Mouse (Mus musculus): ENCODE data around the gene Ddx20. TPM values are rescaled to one million over a fixed set of nuclear protein-coding genes. Genes with fewer than 3 reads are reported as not detected.

The Ddx20 gene
- polyA plus RNA-seq, 1 experiment from 2014 or later = 15.0 TPM

DNA sequence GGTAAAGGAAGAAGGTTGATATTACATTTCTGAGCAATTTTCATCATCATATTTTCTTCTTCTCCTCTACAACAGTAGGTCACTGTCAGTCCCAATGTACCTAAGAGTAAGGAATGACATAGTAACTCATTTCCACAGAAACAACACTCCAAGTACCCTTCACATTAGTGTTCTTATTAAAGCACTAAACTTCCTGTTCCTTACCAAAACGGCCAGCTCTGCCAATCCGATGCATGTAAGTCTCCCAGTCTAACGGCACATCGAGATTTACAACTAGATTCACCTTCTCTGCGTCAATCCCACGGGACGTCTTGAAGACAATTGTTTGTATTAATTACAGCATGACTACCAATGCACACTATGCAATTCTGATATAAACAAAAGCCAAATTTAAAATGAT lies 7.0 kb downstream of the Ddx20 start:
- WGBS = 89% methylated on average over 7 of the region's 7 CpGs
- H3K9ac ChIP-seq (replicated peaks; ENCODE audit: low read depth) = no peak overlapping the region

GRCm38 (mm10) chr3:105675932-105676331 lies 11.4 kb downstream of the Ddx20 start:
- H3K9ac ChIP-seq (replicated peaks; ENCODE audit: low read depth) = no peak overlapping the region
- TF ChIP-seq CTCF (IDR thresholded peaks at IDR 0.05) (no peak), EP300 (IDR thresholded peaks at IDR 0.05) (no peak)
- DNase-seq (ENCODE audit: low spot score) = peak; percentile 22

More for the DNA sequence above, 7.0 kb downstream of the Ddx20 start:
- ATAC-seq = no peak
- Histone ChIP-seq H3K9me3 (ENCODE audit: low read length) (no peaks in the 10 kb centered on the region), H3K4me1 (ENCODE audit: insufficient read depth, low read depth, low read length) (no peaks in the 10 kb centered on the region), H3K27me3 (replicated peaks; ENCODE audit: insufficient read depth, low read length) (no peaks in the 10 kb centered on the region), H3K4me2 (replicated peaks; ENCODE audit: low read depth, low read length) (no peak overlapping the region), H3K4me3 (ENCODE audit: low read depth, low read length) (no peak overlapping the region), H3K27ac (ENCODE audit: low read length) (no peak overlapping the region), H3K36me3 (ENCODE audit: insufficient read depth, low read length) (peaks cover 30% of the 10 kb centered on the region)
- no peak for DNase-seq (ENCODE audit: low spot score)
- no peak for TF ChIP-seq EP300 (IDR thresholded peaks at IDR 0.05)

GRCm38 (mm10) chr3:105674595-105675218 lies 12.7 kb downstream of the Ddx20 start:
- 15% methylated on average over 7 of the region's 7 CpGs for WGBS
- H3K4me2 ChIP-seq (replicated peaks; ENCODE audit: low read depth, low read length) = no peak overlapping the region
- H3K9ac ChIP-seq (replicated peaks; ENCODE audit: low read depth) = no peak overlapping the region
- TF ChIP-seq EP300 (IDR thresholded peaks at IDR 0.05) (no peak), CTCF (IDR thresholded peaks at IDR 0.05) (peak; percentile 94)
- peaks cover 15% of the 10 kb centered on the region for H3K36me3 ChIP-seq (ENCODE audit: insufficient read depth, low read length)
- no peak overlapping the region for H3K4me3 ChIP-seq (ENCODE audit: low read depth, low read length)
- H3K4me1 ChIP-seq (ENCODE audit: insufficient read depth, low read depth, low read length) = no peaks in the 10 kb centered on the region
- DNase-seq (ENCODE audit: low spot score) (peak; percentile 93), ATAC-seq (peak; percentile 67)
- no peak overlapping the region for H3K27ac ChIP-seq (ENCODE audit: low read length)
- no peaks in the 10 kb centered on the region for H3K27me3 ChIP-seq (replicated peaks; ENCODE audit: insufficient read depth, low read length)
- no peaks in the 10 kb centered on the region for H3K9me3 ChIP-seq (ENCODE audit: low read length)

More at GRCm38 (mm10) chr3:105675932-105676331, 11.4 kb downstream of the Ddx20 start:
- Histone ChIP-seq H3K36me3 (ENCODE audit: insufficient read depth, low read length) (peaks cover 17% of the 10 kb centered on the region), H3K27me3 (replicated peaks; ENCODE audit: insufficient read depth, low read length) (no peaks in the 10 kb centered on the region), H3K4me2 (replicated peaks; ENCODE audit: low read depth, low read length) (no peak overlapping the region), H3K4me3 (ENCODE audit: low read depth, low read length) (no peak overlapping the region), H3K27ac (ENCODE audit: low read length) (no peak overlapping the region), H3K9me3 (ENCODE audit: low read length) (no peaks in the 10 kb centered on the region), H3K4me1 (ENCODE audit: insufficient read depth, low read depth, low read length) (no peaks in the 10 kb centered on the region)
- ATAC-seq = no peak
- WGBS = 52% methylated on average over 2 of the region's 2 CpGs

DNA sequence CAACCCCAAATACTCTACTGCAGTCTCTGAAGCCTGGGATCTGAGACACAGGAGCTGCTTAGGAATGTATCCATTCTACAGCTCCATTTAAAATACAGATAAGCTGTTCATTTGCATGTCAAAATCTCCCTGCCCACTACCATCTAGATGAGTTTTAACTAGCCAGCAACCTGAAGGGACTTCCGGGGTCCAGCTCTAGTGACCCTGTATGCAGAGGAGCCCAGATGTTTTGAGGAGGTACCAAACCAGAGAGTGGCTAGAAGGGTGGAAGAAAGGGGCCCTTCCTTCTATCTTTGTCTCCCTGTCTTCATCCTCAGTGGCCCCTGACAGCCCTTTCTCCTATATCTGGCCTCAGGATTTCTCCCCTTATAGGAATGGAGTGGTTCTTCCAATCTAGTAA lies 16.6 kb downstream of the Ddx20 start:
- no peaks in the 10 kb centered on the region for H3K27me3 ChIP-seq (replicated peaks; ENCODE audit: insufficient read depth, low read length)
- no peak overlapping the region for H3K27ac ChIP-seq (ENCODE audit: low read length)
- H3K9me3 ChIP-seq (ENCODE audit: low read length) = no peaks in the 10 kb centered on the region
- ATAC-seq (no peak), DNase-seq (ENCODE audit: low spot score) (no peak)
- TF ChIP-seq EP300 (IDR thresholded peaks at IDR 0.05) = no peak
- no peak for TF ChIP-seq CTCF (IDR thresholded peaks at IDR 0.05)
- WGBS = 72% methylated on average over 1 of the region's 1 CpGs
- H3K9ac ChIP-seq (replicated peaks; ENCODE audit: low read depth) = no peak overlapping the region
- no peaks in the 10 kb centered on the region for H3K4me1 ChIP-seq (ENCODE audit: insufficient read depth, low read depth, low read length)
- no peak overlapping the region for H3K4me3 ChIP-seq (ENCODE audit: low read depth, low read length)
- H3K36me3 ChIP-seq (ENCODE audit: insufficient read depth, low read length) = no peaks in the 10 kb centered on the region
- H3K4me2 ChIP-seq (replicated peaks; ENCODE audit: low read depth, low read length) = no peak overlapping the region

- no peaks in the 10 kb centered on the region for H3K4me1 ChIP-seq (ENCODE audit: insufficient read depth, low read depth, low read length)
- TF ChIP-seq EP300 (IDR thresholded peaks at IDR 0.05) (no peak), CTCF (IDR thresholded peaks at IDR 0.05) (no peak)
- H3K4me3 ChIP-seq (ENCODE audit: low read depth, low read length) = no peak overlapping the region
- WGBS = 88% methylated on average over 3 of the region's 3 CpGs
- no peaks in the 10 kb centered on the region for H3K27me3 ChIP-seq (replicated peaks; ENCODE audit: insufficient read depth, low read length)
- no peaks in the 10 kb centered on the region for H3K9me3 ChIP-seq (ENCODE audit: low read length)
- no peak overlapping the region for H3K27ac ChIP-seq (ENCODE audit: low read length)
- DNase-seq (ENCODE audit: low spot score) = no peak
- H3K4me2 ChIP-seq (replicated peaks; ENCODE audit: low read depth, low read length) = no peak overlapping the region
- ATAC-seq = no peak
- no peaks in the 10 kb centered on the region for H3K36me3 ChIP-seq (ENCODE audit: insufficient read depth, low read length)
- H3K9ac ChIP-seq (replicated peaks; ENCODE audit: low read depth) = no peak overlapping the region
Observed at GRCm38 (mm10) chr3:105669776-105670175, 17.6 kb downstream of the Ddx20 start.

DNA sequence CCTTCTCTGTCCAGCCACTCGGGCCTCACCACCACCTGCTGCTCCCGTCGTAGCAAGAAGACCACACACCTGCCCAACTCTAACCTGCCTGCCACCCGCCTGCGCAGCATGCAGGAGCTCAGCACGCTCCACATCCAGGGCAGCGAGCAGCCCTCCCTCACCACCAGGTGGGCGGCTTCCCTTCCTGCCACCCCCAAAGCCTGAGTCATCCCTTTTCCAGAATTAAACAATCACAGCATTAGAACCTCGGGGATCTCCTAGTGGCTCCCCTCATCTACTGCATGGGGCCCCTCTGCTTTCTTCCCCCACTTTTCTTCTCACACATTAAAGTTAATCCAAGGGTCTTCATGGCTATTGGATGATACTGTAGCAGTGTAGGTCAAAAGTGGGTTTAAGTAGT lies 19.2 kb downstream of the Ddx20 start:
- no peaks in the 10 kb centered on the region for H3K27me3 ChIP-seq (replicated peaks; ENCODE audit: insufficient read depth, low read length)
- H3K4me2 ChIP-seq (replicated peaks; ENCODE audit: low read depth, low read length) = no peak overlapping the region
- no peak for DNase-seq (ENCODE audit: low spot score)

More for the DNA sequence above, 19.2 kb downstream of the Ddx20 start:
- WGBS = 32% methylated on average over 9 of the region's 9 CpGs
- Histone ChIP-seq H3K4me1 (ENCODE audit: insufficient read depth, low read depth, low read length) (no peaks in the 10 kb centered on the region), H3K4me3 (ENCODE audit: low read depth, low read length) (no peak overlapping the region), H3K27ac (ENCODE audit: low read length) (no peak overlapping the region), H3K36me3 (ENCODE audit: insufficient read depth, low read length) (no peaks in the 10 kb centered on the region), H3K9ac (replicated peaks; ENCODE audit: low read depth) (no peak overlapping the region), H3K9me3 (ENCODE audit: low read length) (no peaks in the 10 kb centered on the region)
- no peak for ATAC-seq
- TF ChIP-seq EP300 (IDR thresholded peaks at IDR 0.05) (no peak), CTCF (IDR thresholded peaks at IDR 0.05) (no peak)
